Mouse (Mus musculus) right cerebral cortex, adult 18-20 months (tissue): Measurements from ENCODE around the gene Arg1.
A peak's percentile ranks its signal among the peaks of the same experiment; 100 is the strongest.

Experiments used
- DNase-seq: peaks from one replicate; pipeline ENCODE4 v3.0.0; 2022; ENCODE audit warnings: mixed read lengths

Gene Arg1

GRCm38 (mm10) chr10:24926962-24927720 lies at the start of gene Arg1:
TSS of gene Arg1 (minus strand) at chr10:24927484.
- no peak for DNase-seq

DNA sequence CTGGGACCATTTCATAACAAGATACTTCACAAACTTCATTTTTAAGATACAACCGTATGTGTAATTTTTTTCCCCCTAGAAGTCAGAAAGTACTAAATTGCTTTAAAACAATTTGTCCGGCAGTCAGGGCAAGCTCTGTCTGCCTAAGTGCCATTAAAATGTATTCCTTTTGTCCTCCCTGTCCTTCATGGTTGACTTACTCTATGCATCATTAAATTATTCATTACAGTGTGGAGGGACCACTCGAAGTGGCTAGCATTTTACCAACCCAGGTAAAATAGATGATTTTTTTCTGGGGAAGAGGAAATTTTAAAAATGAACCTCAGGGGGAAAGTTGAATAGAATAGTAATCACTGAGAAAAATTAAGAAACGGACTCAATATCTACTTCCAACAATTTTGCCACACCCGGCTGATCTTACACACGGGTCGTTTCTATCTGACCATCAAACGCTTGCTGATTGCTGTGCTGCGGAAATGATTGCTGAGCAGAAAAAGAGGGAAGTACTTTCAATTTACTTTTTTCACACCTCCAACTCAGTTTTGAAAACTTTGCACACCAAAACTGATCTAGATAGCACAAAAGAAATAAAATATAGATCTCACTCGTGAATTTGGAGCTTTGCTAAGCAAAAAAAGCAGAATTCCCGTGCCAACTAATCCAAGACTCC lies 46.7 kb upstream of the Arg1 start:
- no peak for DNase-seq

DNA sequence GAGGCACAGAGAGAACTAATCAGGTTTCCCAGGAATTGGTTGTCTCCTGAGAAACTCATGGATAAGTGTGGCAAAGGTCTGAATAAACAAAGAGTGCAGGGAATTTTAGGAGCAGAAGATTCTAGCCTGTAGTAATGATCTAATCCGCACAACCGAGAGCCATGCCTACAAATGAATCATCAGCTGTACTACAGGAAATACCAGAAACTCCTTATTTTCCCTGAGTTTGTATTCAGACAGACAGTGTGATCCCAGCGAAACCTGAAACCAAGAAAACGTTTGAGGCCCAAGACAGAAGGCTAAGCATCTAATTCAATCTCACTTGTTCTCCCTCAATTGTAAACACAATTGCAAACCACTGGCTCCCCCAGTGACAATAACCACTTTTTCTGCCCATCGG lies 46.1 kb upstream of the Arg1 start:
- no peak for DNase-seq

DNA sequence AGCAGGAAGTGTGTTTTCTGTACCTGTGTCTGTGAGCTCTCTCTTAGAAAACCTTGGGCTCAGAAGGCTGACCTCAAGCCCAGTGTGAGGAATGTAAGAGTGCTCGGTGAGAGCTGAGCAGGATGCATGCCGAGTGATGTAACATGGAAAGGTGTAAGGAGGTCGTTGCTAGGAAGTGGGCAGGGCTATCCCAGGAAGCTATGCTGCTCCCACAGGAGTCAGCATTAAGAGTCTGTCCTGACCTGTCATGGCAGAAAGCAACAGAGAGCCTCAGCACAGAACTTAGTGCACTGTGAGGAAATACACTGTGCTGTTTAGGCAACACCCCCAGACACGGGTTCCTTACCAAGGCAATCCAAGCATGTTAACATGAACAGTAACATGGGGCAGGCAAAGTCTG lies 45.6 kb upstream of the Arg1 start:
- DNase-seq = no peak

- no peak for DNase-seq
These were observed 38.7 kb upstream of the Arg1 start for GRCm38 (mm10) chr10:24965821-24966550.

GRCm38 (mm10) chr10:24961889-24962288 lies 34.6 kb upstream of the Arg1 start:
- peak; percentile 9 for DNase-seq

- DNase-seq = no peak
These were observed 33.8 kb upstream of the Arg1 start for GRCm38 (mm10) chr10:24961112-24961511.

- no peak for DNase-seq
These were observed 32.0 kb upstream of the Arg1 start for GRCm38 (mm10) chr10:24959043-24959916.

DNA sequence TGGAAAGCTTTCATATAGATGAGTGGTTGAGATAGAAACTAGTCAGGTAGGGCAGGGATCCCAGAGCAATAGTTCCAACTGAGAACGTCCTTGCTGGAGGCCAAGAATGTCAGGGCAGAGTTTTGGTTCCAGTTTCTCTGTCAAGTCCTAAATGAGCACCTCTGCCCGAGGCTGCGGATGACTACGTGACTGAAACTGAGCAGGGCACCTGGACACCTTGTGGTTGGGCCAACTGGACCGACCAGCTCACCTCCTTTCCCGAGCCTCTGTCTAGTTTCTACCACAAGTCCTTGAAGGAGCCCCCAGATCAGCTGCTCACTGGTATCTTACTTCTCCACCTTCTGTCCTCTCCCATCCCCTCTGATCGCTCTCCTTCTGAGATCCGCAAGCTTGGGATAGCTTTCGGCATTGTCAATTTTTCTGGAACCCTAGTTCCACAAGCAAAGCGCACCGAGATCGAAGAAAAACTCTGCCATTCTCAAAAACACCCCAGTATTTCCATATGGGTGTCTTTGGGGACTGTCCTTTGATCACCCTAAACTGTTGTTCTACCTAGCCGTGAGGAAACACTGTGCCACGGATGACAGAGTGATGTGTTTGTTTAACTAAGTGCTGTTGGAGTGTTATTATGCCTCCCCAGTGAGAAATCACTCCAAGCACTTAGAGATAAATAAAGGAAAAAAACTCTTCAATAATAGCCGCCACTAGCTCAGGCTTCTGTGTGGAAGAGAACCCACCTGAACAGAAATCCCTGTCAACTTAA lies 31.2 kb upstream of the Arg1 start:
- DNase-seq = no peak

DNA sequence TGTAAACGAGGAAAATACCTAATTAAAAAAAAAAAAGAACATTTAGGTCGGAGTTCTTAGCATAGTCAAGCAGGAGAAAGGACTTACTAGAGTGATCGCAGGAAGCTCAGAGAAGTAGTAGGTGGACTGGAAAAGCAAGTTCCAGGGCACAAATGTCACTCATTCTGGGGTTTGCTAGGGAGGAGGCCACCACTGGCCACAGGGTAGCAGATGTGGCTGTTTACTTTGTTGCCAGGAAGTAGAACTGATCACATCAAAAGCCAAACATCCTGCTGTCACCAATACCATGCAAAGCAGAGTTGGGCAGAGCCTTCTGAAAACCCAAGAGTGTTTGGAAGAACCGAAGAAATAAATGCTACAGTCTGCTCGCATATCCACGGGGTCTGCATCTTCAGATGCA lies 26.6 kb upstream of the Arg1 start:
- DNase-seq = no peak

DNA sequence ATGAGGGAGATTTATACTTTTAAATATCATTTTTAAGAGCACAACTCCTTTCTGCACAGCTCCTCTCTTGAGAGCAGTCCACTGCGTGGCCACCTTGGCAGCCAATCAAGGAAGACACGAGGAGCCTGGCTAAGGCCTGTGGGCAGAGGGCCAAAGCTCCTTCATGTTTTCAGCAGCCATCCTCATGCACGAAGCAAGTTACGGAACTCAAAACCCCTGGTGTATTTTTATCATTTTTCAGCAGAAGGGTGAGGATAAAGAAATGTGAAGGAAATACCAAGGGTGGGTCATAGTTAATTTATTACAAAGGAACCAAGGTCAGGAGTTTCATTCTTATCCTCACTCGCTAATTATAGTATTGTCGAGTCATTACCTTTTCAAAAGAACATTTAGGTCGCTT lies 25.3 kb upstream of the Arg1 start:
- DNase-seq = no peak

- DNase-seq = no peak
These were observed 24.3 kb upstream of the Arg1 start for GRCm38 (mm10) chr10:24951575-24951974.

DNA sequence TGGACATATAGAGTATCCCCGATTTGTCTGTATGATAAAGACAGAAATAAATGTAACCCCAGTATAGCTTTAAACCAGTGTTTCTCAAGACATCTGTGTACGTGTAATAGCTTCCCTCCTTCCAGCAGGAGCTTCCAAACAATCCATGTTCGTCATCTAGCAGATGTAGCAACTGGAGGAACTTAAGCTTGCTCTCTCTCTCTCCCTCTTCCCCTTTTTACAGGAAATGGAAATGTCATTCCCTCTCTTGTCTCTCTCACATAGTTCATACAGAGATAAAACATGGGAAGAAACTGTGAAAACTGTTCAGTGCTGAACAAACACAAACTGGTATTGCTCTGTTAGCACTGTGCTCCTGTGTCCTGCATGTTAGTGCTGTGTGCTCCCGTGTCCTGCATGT lies 22.9 kb upstream of the Arg1 start:
- DNase-seq = no peak

DNA sequence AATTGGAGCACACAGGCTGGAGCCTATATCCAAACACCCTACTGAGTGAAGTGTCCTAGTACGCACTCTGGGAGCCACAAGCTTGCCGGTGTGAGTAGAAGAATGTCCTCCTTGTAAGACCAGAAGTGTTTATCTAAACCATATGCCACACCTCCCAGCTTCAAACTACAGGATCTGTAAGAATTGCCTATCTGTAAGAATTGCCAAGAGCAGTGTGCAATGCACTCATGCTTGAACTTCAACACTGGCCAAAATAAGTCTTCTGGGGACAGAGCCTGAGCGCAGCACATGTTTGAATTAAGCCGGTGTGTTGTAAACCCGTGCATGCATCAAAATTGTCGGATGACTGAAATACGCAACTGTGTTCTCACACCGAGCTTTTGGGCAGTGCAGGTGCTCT lies 21.0 kb upstream of the Arg1 start:
- DNase-seq = no peak

DNA sequence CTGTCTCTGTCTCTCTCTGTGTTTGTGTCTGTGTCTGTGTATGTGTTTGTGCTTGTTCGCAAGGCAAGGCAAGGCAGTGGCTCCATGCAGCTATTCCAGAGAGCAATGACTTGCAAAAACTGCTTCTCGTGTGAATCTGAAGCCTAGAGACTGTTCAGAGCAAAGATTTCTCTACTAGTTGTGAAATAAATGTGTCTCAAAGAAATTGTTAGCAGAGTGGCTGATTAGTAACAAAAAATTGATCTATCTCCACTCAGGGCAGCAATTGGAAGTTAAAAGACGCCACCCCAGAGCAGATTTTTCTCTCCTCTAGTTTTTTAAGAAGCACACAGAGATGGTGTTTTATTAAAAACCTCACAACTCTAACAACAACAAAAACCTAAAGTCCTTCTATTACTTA lies 20.6 kb upstream of the Arg1 start:
- no peak for DNase-seq

DNA sequence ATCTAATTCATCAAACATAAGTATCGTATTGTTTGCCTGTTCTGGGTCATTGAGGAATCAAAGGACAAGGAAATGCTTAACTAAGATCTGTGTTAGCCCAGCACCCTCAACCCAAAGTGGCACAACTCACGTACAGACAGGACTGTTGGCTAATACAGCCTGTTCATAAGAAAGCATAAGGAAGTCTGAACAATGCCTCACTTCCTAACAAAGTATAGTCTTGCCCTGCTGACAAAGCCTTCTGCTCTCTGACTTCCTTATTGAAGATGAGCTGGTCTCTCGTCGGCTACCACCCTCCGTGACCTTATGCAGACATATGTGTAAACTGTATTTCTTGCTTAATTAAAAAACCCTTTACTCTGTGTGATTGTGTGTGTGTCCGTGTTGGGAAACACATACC lies 2.9 kb upstream of the Arg1 start:
- no peak for DNase-seq

DNA sequence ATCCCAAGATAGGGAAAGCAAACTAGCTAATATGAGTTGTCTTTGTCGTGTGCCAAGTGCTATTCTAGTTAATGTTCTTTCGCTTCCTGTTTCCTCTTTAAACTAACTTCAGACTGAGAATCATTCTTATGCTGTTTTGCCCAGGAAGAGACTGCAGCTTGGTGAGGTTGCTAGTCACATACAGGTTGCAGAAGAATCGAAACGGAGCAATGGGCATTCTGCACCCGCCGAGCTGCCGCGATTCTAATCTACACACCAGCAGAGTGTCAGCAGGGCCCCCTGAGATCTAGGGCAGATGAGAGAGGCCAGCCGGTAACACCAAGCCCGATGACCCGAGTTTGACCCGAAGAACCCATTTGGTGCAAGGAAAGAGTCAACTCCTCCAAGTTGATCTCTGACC lies 788 bp upstream of the Arg1 start:
- no peak for DNase-seq

GRCm38 (mm10) chr10:24926380-24926779 lies 904 bp downstream of the Arg1 start:
- DNase-seq = no peak

DNA sequence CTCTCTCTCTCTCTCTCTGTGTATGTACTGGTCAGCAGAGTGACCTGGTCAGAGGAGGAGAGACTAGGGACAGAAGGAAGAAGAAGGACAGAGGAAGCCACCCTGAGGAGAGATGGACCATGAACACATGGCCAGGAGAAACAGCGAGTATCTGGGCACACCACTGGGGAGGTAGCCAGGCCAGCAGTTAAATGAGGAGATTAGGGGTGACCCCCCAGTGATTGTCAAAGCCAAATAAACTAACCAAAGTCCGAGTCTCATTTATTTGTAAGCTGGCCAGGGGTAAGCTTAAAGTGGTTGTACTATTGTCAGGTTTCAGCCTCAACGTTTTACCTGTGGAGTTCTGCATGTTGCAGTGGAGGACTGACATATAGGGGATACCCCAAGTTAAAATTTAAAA lies 3.0 kb downstream of the Arg1 start:
- no peak for DNase-seq

- DNase-seq = no peak
These were observed 4.3 kb downstream of the Arg1 start for GRCm38 (mm10) chr10:24922977-24923376.

DNA sequence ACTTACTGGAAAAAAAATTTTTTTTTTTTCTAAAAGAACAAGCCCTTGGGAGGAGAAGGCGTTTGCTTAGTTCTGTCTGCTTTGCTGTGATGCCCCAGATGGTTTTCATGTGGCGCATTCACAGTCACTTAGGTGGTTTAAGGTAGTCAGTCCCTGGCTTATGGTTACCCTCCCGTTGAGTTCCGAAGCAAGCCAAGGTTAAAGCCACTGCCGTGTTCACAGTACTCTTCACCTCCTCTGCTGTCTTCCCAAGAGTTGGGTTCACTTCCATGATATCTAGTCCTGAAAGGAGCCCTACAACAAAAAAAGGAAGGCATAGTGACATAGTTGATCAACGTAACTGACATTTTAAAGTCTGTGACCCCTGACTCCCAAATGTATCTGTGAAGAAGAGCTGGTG lies 11.8 kb downstream of the Arg1 start:
- DNase-seq = no peak

- DNase-seq = no peak
These were observed 14.7 kb downstream of the Arg1 start for GRCm38 (mm10) chr10:24912576-24912975.
